Mouse (Mus musculus): Measurements from ENCODE around the gene 9130204L05Rik. TPM values are rescaled to one million over a fixed set of nuclear protein-coding genes. Genes with fewer than 3 reads are reported as not detected.

Gene 9130204L05Rik
- not detected in 2 replicates for polyA plus RNA-seq (2015; fragmentation: Nextera tagmentation; extraction: Ambion mirVana)

DNA sequence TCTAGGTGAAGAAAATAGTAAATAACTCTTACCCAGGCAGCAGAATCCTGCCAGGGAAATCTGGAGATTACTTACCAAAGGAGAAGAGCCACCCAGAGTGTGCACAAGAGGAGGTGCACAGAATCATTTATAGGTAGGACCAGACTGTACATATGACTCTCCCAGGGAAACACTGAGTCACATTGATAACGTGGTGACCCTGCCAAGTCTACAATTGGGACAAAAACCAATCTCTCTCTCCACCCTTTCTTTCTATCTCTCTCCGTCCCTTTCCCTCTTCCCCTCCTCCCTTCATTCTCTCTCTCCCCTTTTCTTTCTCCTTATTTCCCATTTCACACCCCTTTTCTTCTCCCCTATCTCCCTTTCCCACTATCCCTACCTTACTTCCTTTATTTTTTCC, at the start of gene 9130204L05Rik:
9130204L05Rik (minus strand) TSS at position 101 of the 400 bp plus-strand sequence.

Measured in neural tube, postnatal 0 days (tissue).